8 mouse cellular contexts compared by ENCODE assay signal in genomic region chr1:66700149-66700692, GRCm38 (mm10). TPM values are rescaled to one million over a fixed set of nuclear protein-coding genes. Genes with fewer than 3 reads are reported as not detected.
DNase-seq lines count a peak whose midpoint lies in the region; ATAC-seq and TF ChIP-seq lines count a peak whose summit lies in the region.

No protein-coding gene starts in this region.

- intact Hi-C loops in gastrocnemius, postnatal 36 days (cut with DNase I), result no loop called here

- peak overlapping the region; percentile 41; the same call in 1 of the 2 replicates for H3K4me2 ChIP-seq in CH12.LX (ENCODE audit: insufficient read depth, low read depth, poor library complexity, severe bottlenecking)
- H3K4me2 ChIP-seq in lung, postnatal 0 days (replicated peaks; ENCODE audit: low read depth, low read length), result peak overlapping the region; percentile 70

- no peaks in the 10 kb centered on the region for H3K27me3 ChIP-seq in cerebellum, adult 2 months (ENCODE audit: control insufficient read depth, insufficient read depth, low read length)
- no peaks in the 10 kb centered on the region for H3K27me3 ChIP-seq in CH12.LX (replicated peaks)
- no peaks in the 10 kb centered on the region for H3K27me3 ChIP-seq in lung, postnatal 0 days (replicated peaks; ENCODE audit: insufficient read depth, low read length)

- no peak for TF ChIP-seq CTCF in cerebellum, adult 2 months (IDR thresholded peaks at IDR 0.05; ENCODE audit: borderline replicate concordance, insufficient read depth, low read depth, low read length)
- TF ChIP-seq CTCF in CH12.LX (conservative IDR thresholded peaks at IDR 0.05 in 1 of 2, IDR thresholded peaks at IDR 0.05 in 1 of 2; ENCODE audit: low read depth in 2 of 2, low read length in 2 of 2), result no peak
- no peak for TF ChIP-seq CTCF in lung, postnatal 0 days (IDR thresholded peaks at IDR 0.05)

- TF ChIP-seq RAD21 in CH12.LX (IDR thresholded peaks at IDR 0.05; ENCODE audit: low read depth, low read length), result no peak

- ATAC-seq in lung, postnatal 0 days, result peak; percentile 3; the same call in 1 of the 2 replicates
- no peak for ATAC-seq in megakaryocyte-erythroid progenitor cell, adult 5-6 weeks (replicated peaks; ENCODE audit: low FRiP score, low TSS enrichment, poor library complexity, severe bottlenecking)

- H3K79me2 ChIP-seq in CH12.LX (replicated peaks; ENCODE audit: control insufficient read depth, extremely low read depth, insufficient read depth, poor library complexity, severe bottlenecking), result peaks cover 35% of the 10 kb centered on the region

- peaks cover 0 to 19% of the 10 kb centered on the region in 2 experiments for H3K36me3 ChIP-seq in CH12.LX (replicated peaks in 1 of 2; ENCODE audit: control insufficient read depth in 1 of 2, insufficient read depth in 1 of 2, low read length in 1 of 2)
- no peaks in the 10 kb centered on the region for H3K36me3 ChIP-seq in lung, postnatal 0 days (ENCODE audit: insufficient read depth, low read length)

- no peaks in the 10 kb centered on the region for H3K9me3 ChIP-seq in CH12.LX (replicated peaks; ENCODE audit: low read length)
- no peaks in the 10 kb centered on the region for H3K9me3 ChIP-seq in lung, postnatal 0 days (ENCODE audit: low read length)

- no peak for TF ChIP-seq EP300 in CH12.LX (IDR thresholded peaks at IDR 0.05; ENCODE audit: low read length)
- no peak for TF ChIP-seq EP300 in lung, postnatal 0 days (IDR thresholded peaks at IDR 0.05)

- H3K9ac ChIP-seq in CH12.LX (ENCODE audit: insufficient read depth, low read depth), result no peak overlapping the region
- peak overlapping the region; percentile 68; the same call in 1 of the 2 replicates for H3K9ac ChIP-seq in lung, postnatal 0 days (replicated peaks; ENCODE audit: low read depth)

- H3K4me3 ChIP-seq in cerebellum, adult 2 months (replicated peaks; ENCODE audit: insufficient read depth, low read depth, low read length), result peak overlapping the region; percentile 86
- H3K4me3 ChIP-seq in CH12.LX (replicated peaks in 1 of 3; ENCODE audit: low read depth in 2 of 3, low read length in 2 of 3, poor library complexity in 1 of 3), result peak overlapping the region in 2 of 3 experiments; percentile 34 to 83
- peak overlapping the region; percentile 75 for H3K4me3 ChIP-seq in lung, postnatal 0 days (ENCODE audit: low read depth, low read length)

- H3K4me1 ChIP-seq in cerebellum, adult 2 months (ENCODE audit: control insufficient read depth, insufficient read depth, low read length), result no peaks in the 10 kb centered on the region
- peaks cover 2 to 26% of the 10 kb centered on the region in 2 experiments; a peak in 2 of 4 replicates for H3K4me1 ChIP-seq in CH12.LX (ENCODE audit: control insufficient read depth in 1 of 2, insufficient read depth in 2 of 2)
- no peaks in the 10 kb centered on the region for H3K4me1 ChIP-seq in lung, postnatal 0 days (ENCODE audit: insufficient read depth, low read depth, low read length)

- no peak for DNase-seq in cerebellum, adult 2 months
- no peak for DNase-seq in cerebellum, postnatal 10 days
- DNase-seq in CH12.LX (ENCODE audit: extremely low read depth), result no peak
- peak; percentile 2 for DNase-seq in gonadal fat pad, adult 2 months (ENCODE audit: low read depth)
- DNase-seq in lung, postnatal 0 days (ENCODE audit: low spot score), result peak; percentile 46
- no peak for DNase-seq in gastrocnemius, postnatal 36 days
- DNase-seq in spleen, adult 18-20 months, result no peak

- dilution Hi-C loops in CH12.LX (cut with MboI; ENCODE audit: extremely low pct_ligation_motif_present, extremely low pct_unique_long_range_greater_than_20kb, low sequenced_read_pairs), result no loop called here

- TF ChIP-seq POLR2A in cerebellum, adult 2 months (IDR thresholded peaks at IDR 0.05; ENCODE audit: borderline replicate concordance, insufficient read depth, low read length), result no peak
- no peak for TF ChIP-seq POLR2A in CH12.LX (IDR thresholded peaks at IDR 0.05; ENCODE audit: low read depth, low read length)

- 49% methylated on average over 5 of the region's 5 CpGs for whole genome bisulfite sequencing in cerebellum, adult 2 months
- 42% methylated on average over 5 of the region's 5 CpGs for WGBS in lung, postnatal 0 days

- in situ Hi-C loops in CH12.LX (cut with MboI; ENCODE audit: low pct_ligation_motif_present, low pct_unique_long_range_greater_than_20kb, low sequenced_read_pairs), result no loop called here

- H3K27ac ChIP-seq in cerebellum, adult 2 months (ENCODE audit: insufficient read depth, low read length), result no peak overlapping the region
- H3K27ac ChIP-seq in CH12.LX (ENCODE audit: insufficient read depth, low read depth), result no peak overlapping the region
- H3K27ac ChIP-seq in lung, postnatal 0 days (ENCODE audit: low read length), result no peak overlapping the region

TF ChIP-seq in CH12.LX, 34 proteins besides CTCF, POLR2A, EP300 and RAD21:
- TF ChIP-seq ZNF384 (IDR thresholded peaks at IDR 0.05; ENCODE audit: low read depth, low read length), result no peak
- no peak for TF ChIP-seq USF2 (conservative IDR thresholded peaks at IDR 0.05; ENCODE audit: low read depth, low read length)
- no peak for TF ChIP-seq HCFC1 (IDR thresholded peaks at IDR 0.05; ENCODE audit: low read depth, low read length)
- no peak for TF ChIP-seq MEF2A (IDR thresholded peaks at IDR 0.05; ENCODE audit: borderline replicate concordance, low read depth, low read length)
- no peak for TF ChIP-seq CHD2 (IDR thresholded peaks at IDR 0.05; ENCODE audit: low read length)
- TF ChIP-seq MAFK (IDR thresholded peaks at IDR 0.05; ENCODE audit: insufficient replicate concordance, low read length), result no peak
- no peak for TF ChIP-seq TBP (conservative IDR thresholded peaks at IDR 0.05; ENCODE audit: low read depth, low read length)

RNA-seq across cellular contexts. Expression of gene Rpe, which starts 0.4 kb away (rescaled TPM):
- polyA plus RNA-seq in cerebellum, adult 2 months (2012; rRNA removed), result 23.7 and 29.5 TPM in 2 replicates
- 40.0 and 50.0 TPM in 2 replicates for total RNA-seq in CH12.LX (2012; rRNA removed)
- total RNA-seq in CH12.LX (2014; rRNA removed), result 67.5 and 82.1 TPM in 2 replicates
- polyA plus RNA-seq in CH12.LX (2012; ENCODE audit: insufficient read length, low read depth), result 48.6 and 62.4 TPM in 2 replicates
- polyA plus RNA-seq in gonadal fat pad, adult 2 months (2012; rRNA removed), result 22.7 and 24.7 TPM in 2 replicates
- polyA plus RNA-seq in lung, postnatal 0 days (2015; fragmentation: Nextera tagmentation; extraction: Ambion mirVana), result 30.1 and 35.1 TPM in 2 replicates
- total RNA-seq in megakaryocyte-erythroid progenitor cell, adult 5-6 weeks (2014; fragmentation: Nextera tagmentation), result 33.7 and 42.6 TPM in 2 replicates
- total RNA-seq in megakaryocyte-erythroid progenitor cell, adult 5-6 weeks (2017), result 41.4 and 45.1 TPM in 2 replicates
- 10 to 100 TPM in 1 of 2 experiments, 1 to 10 TPM in 1; 7.5 to 10.2 TPM for total RNA-seq in gastrocnemius, postnatal 36 days (2021)

Comparison
In these comparisons a context has a peak if more than half of its experiments do, and no peak if none do; other contexts are left out.
1. DNase-seq: peak in gonadal fat pad, adult 2 months (single experiment) and lung, postnatal 0 days (single experiment); none in cerebellum, adult 2 months (0 of 2), cerebellum, postnatal 10 days (0 of 2), CH12.LX (single experiment), gastrocnemius, postnatal 36 days (0 of 2) and spleen, adult 18-20 months (0 of 2).
2. Peak in every context shown above with its lines, with median percentiles within 50 percentile points of each other: H3K4me3 ChIP-seq.